Mouse (Mus musculus) MEL (cell line): ENCODE results near the gene Cga.

Source experiments
- CTCF ChIP-seq, 3 experiments: IDR thresholded peaks in 2 of 3; conservative IDR thresholded peaks in 1 of 3; 2 replicates each; pipeline ENCODE4 v1.5.1; 2011 to 2012; ENCODE audit warnings: low read length in 3 of 3, low read depth in 2 of 3, mild to moderate bottlenecking in 2 of 3, improper control_type of control experiment in 1 of 3, inconsistent platforms in 1 of 3, mixed read lengths in 1 of 3, moderate library complexity in 1 of 3; ENCODE audit not compliant: control insufficient read depth in 1 of 3, insufficient read depth in 1 of 3, poor library complexity in 1 of 3, severe bottlenecking in 1 of 3
- EP300 ChIP-seq, 2 experiments: IDR thresholded peaks; 2 replicates each; pipeline ENCODE4 v1.6.1; 2011; ENCODE audit warnings: improper control_type of control experiment in 2 of 2, low read length in 2 of 2, low read depth in 1 of 2, mild to moderate bottlenecking in 1 of 2
- GATA1 ChIP-seq: IDR thresholded peaks from 2 replicates; pipeline ENCODE4 v1.6.1; 2011; ENCODE audit warnings: low read depth, low read length, improper control_type of control experiment
- HCFC1 ChIP-seq: IDR thresholded peaks from 2 replicates; pipeline ENCODE4 v1.6.1; 2012; ENCODE audit warnings: low read depth, mild to moderate bottlenecking, inconsistent platforms, low read length, improper control_type of control experiment, moderate library complexity
- MAX ChIP-seq: IDR thresholded peaks from 2 replicates; pipeline ENCODE4 v1.6.1; 2011; ENCODE audit warnings: low read length, improper control_type of control experiment
- MAZ ChIP-seq: IDR thresholded peaks from 2 replicates; pipeline ENCODE4 v1.6.1; 2012; ENCODE audit warnings: low read depth, mild to moderate bottlenecking, inconsistent platforms, low read length, improper control_type of control experiment
- MXI1 ChIP-seq: IDR thresholded peaks from 2 replicates; pipeline ENCODE4 v1.6.1; 2011; ENCODE audit warnings: mild to moderate bottlenecking, low read depth, low read length, improper control_type of control experiment
- POLR2A ChIP-seq, 2 experiments: IDR thresholded peaks; 2 replicates each; pipeline ENCODE4 v1.6.1; 2011 to 2012; ENCODE audit warnings: low read length in 2 of 2, mild to moderate bottlenecking in 2 of 2, control low read depth in 1 of 2, improper control_type of control experiment in 1 of 2, low read depth in 1 of 2, moderate library complexity in 1 of 2; ENCODE audit not compliant: control insufficient read depth in 1 of 2, insufficient read depth in 1 of 2, poor library complexity in 1 of 2
- RAD21 ChIP-seq: IDR thresholded peaks from 2 replicates; pipeline ENCODE4 v1.6.1; 2011; ENCODE audit warnings: mild to moderate bottlenecking, low read depth, low read length, improper control_type of control experiment
- SMC3 ChIP-seq: IDR thresholded peaks from 2 replicates; pipeline ENCODE4 v1.6.1; 2011; ENCODE audit warnings: low read depth, low read length, improper control_type of control experiment
- TBP ChIP-seq: IDR thresholded peaks from 2 replicates; pipeline ENCODE4 v1.8.0; 2011; ENCODE audit warnings: low read depth, low read length, improper control_type of control experiment

- TF ChIP-seq HCFC1 (no peak), RAD21 (no peak), MAX (no peak), CTCF (IDR thresholded peaks at IDR 0.05 in 2 of 3, conservative IDR thresholded peaks at IDR 0.05 in 1 of 3; ENCODE audit: control insufficient read depth in 1 of 3, insufficient read depth in 1 of 3, low read depth in 2 of 3, low read length in 3 of 3, poor library complexity in 1 of 3, severe bottlenecking in 1 of 3) (no peak), MAZ (no peak), MXI1 (no peak), EP300 (IDR thresholded peaks at IDR 0.05; ENCODE audit: low read depth in 1 of 2, low read length in 2 of 2) (no peak), POLR2A (IDR thresholded peaks at IDR 0.05; ENCODE audit: control insufficient read depth in 1 of 2, insufficient read depth in 1 of 2, low read depth in 1 of 2, low read length in 2 of 2, poor library complexity in 1 of 2) (no peak), TBP (no peak), SMC3 (no peak), GATA1 (no peak)
Measured at GRCm38 (mm10) chr4:34874234-34874633, 19.3 kb upstream of the Cga start.
